Mouse (Mus musculus) embryonic facial prominence, embryonic 12.5 days (tissue): ENCODE measurements around the gene Hivep3. TPM values are rescaled to one million over a fixed set of nuclear protein-coding genes. Genes with fewer than 3 reads are reported as not detected.

Experiments used
- ATAC-seq: fragments of 200-750 bp; cut with Nextera tagmentation; 2 replicates; pipeline ENCODE4 v1.8.0; 2017; ENCODE audit not compliant: insufficient number of reproducible peaks, insufficient read depth, low FRiP score, low TSS enrichment
- H3K27ac ChIP-seq: fragments of 300-500 bp; sonication (generic); 2 replicates; pipeline ENCODE4 v1.5.1; 2016; ENCODE audit warnings: mild to moderate bottlenecking
- H3K27me3 ChIP-seq: fragments of 300-500 bp; sonication (generic); 2 replicates; pipeline ENCODE4 v1.6.1; 2016; ENCODE audit warnings: mild to moderate bottlenecking, moderate library complexity
- H3K36me3 ChIP-seq: fragments of 300-500 bp; sonication (generic); 2 replicates; pipeline ENCODE4 v1.6.1; 2016; ENCODE audit warnings: mild to moderate bottlenecking
- H3K4me1 ChIP-seq: fragments of 300-500 bp; sonication (generic); 2 replicates; pipeline ENCODE4 v1.6.1; 2016
- H3K4me2 ChIP-seq: fragments of 300-500 bp; sonication (generic); replicated peaks from 2 replicates; pipeline ENCODE4 v1.6.1; 2016; ENCODE audit warnings: mild to moderate bottlenecking, moderate library complexity
- H3K4me3 ChIP-seq: fragments of 300-500 bp; sonication (generic); 2 replicates; pipeline ENCODE4 v1.5.1; 2016; ENCODE audit warnings: mild to moderate bottlenecking
- H3K9ac ChIP-seq: fragments of 300-500 bp; sonication (generic); 2 replicates; pipeline ENCODE4 v1.6.1; 2016; ENCODE audit warnings: mild to moderate bottlenecking, moderate library complexity
- H3K9me3 ChIP-seq: fragments of 300-500 bp; sonication (generic); 2 replicates; pipeline ENCODE4 v1.6.1; 2016; ENCODE audit warnings: mild to moderate bottlenecking, moderate library complexity
- WGBS: fragments of 180-500 bp; shearing (Covaris S2); methylation state at CpG from one replicate; pipeline ENCODE4 v1.1.7; 2016; 5-methylcytosine and 5-hydroxymethylcytosine counted together
- polyA plus RNA-seq: library from polyadenylated mRNA; unstranded; fragments of >200 nt; fragmentation: Nextera tagmentation; extraction: Ambion mirVana; gene quantifications from 2 replicates; pipeline ENCODE4 v1.2.1, GENCODE M21; 2016

Hivep3 gene
- polyA plus RNA-seq, 1 experiment from 2014 or later: 3.2 TPM

DNA sequence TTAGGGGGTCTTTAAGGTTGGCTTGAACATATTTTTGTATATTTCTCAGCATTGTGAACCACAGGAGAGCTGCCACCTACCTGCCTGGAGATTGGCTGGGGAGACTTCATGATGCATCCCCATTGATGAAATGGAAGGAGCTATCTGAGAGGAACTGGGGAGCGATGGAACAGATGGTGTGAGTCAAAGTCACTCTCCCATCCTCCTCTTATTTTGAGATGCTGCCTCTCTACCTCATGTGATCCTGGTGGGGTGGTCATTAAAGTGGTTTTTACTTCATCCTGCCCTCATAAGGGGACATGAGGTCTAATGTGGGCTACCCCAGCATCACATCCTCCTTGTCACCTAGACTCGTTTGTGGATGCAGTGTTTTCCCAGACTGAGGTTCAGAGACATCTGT lies 28.6 kb downstream of the Hivep3 start:
- Histone ChIP-seq H3K36me3 (no peaks in the 10 kb centered on the region), H3K4me1 (no peaks in the 10 kb centered on the region), H3K9me3 (no peaks in the 10 kb centered on the region), H3K27me3 (no peaks in the 10 kb centered on the region), H3K27ac (no peak overlapping the region), H3K4me2 (no peak overlapping the region), H3K9ac (no peak overlapping the region), H3K4me3 (no peak overlapping the region)
- 74% methylated on average over 2 of the region's 2 CpGs for WGBS
- ATAC-seq: no peak

DNA sequence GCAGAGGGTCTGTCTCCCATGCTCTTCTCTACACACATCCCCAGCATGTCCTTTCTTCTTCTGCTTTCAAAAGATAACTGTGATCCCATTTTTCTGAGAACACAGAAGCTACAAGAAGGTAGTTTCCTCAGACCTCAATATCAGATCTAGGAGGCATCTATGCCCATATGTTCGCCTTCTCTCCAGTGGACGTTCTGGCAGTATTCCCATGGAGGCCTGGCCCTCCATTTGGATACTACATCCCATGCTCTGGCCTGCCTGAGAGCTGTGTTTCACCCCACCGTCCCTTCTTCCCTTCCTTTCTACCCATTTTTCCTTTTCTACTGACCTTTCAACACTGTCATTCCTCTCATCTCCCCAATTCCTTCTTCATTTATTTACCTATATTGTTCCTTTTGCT lies 34.5 kb downstream of the Hivep3 start:
- H3K4me3 ChIP-seq: no peak overlapping the region
- no peak overlapping the region for H3K27ac ChIP-seq
- H3K4me2 ChIP-seq: no peak overlapping the region
- no peaks in the 10 kb centered on the region for H3K4me1 ChIP-seq
- WGBS: 83% methylated on average over 3 of the region's 3 CpGs
- H3K27me3 ChIP-seq: no peaks in the 10 kb centered on the region
- H3K36me3 ChIP-seq: no peaks in the 10 kb centered on the region
- H3K9me3 ChIP-seq: no peaks in the 10 kb centered on the region
- no peak overlapping the region for H3K9ac ChIP-seq
- no peak for ATAC-seq

DNA sequence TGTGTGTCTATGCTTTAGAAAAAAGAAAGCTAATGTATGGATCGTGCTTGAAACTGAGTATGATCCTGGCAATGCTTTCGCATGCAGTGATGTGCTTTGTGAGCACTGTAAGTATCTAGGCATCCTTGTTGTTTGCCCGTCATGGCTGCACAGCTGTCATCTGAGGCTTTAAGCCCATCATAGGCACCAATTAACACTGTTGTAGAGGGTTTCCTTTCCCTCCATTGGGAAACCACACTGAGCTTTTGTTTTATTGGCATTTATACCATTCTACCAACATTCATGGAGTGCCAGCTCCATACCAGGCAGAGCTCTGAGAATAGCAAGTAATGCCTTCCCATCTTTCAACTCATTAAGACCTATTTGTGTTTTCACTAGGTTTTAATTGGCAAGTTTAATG lies 42.3 kb downstream of the Hivep3 start:
- Histone ChIP-seq H3K4me1 (no peaks in the 10 kb centered on the region), H3K27me3 (no peaks in the 10 kb centered on the region), H3K4me3 (no peak overlapping the region), H3K9me3 (no peaks in the 10 kb centered on the region), H3K36me3 (no peaks in the 10 kb centered on the region), H3K4me2 (no peak overlapping the region), H3K27ac (no peak overlapping the region), H3K9ac (no peak overlapping the region)
- WGBS: 83% methylated on average over 3 of the region's 3 CpGs
- no peak for ATAC-seq

DNA sequence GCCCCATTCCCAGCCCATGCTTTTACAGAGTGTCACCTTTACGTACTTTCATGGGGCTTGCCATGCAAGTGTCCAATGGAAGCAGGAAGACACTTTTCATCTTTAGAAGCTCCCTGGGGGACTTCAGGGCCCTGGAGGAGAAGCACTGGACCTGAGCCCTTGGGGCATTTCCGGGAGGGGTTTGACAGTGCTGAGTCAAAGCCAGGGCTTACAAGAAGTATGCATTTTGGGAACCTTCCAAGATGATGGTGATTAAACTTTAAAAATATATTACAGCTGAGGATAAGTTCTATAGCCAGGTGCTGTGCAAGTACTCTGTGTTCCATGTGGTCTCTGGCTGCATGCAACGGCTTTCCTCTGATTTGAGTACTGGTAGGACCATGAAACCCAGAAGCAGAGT lies 43.6 kb downstream of the Hivep3 start:
- Histone ChIP-seq H3K4me1 (no peaks in the 10 kb centered on the region), H3K4me2 (no peak overlapping the region), H3K9me3 (no peaks in the 10 kb centered on the region), H3K36me3 (no peaks in the 10 kb centered on the region), H3K27ac (no peak overlapping the region), H3K9ac (no peak overlapping the region), H3K27me3 (no peaks in the 10 kb centered on the region), H3K4me3 (no peak overlapping the region)
- whole genome bisulfite sequencing: 89% methylated on average over 3 of the region's 3 CpGs
- no peak for ATAC-seq

- no peak overlapping the region for H3K9ac ChIP-seq
- WGBS: 50% methylated on average over 5 of the region's 5 CpGs
- H3K36me3 ChIP-seq: no peaks in the 10 kb centered on the region
- no peaks in the 10 kb centered on the region for H3K9me3 ChIP-seq
- no peaks in the 10 kb centered on the region for H3K27me3 ChIP-seq
- no peak overlapping the region for H3K4me3 ChIP-seq
- no peak overlapping the region for H3K27ac ChIP-seq
- peak; percentile 60; the same call in 1 of the 2 replicates for ATAC-seq
- H3K4me1 ChIP-seq: no peaks in the 10 kb centered on the region
- H3K4me2 ChIP-seq: no peak overlapping the region
Measured at GRCm38 (mm10) chr4:119779561-119780400, 46.2 kb downstream of the Hivep3 start.

DNA sequence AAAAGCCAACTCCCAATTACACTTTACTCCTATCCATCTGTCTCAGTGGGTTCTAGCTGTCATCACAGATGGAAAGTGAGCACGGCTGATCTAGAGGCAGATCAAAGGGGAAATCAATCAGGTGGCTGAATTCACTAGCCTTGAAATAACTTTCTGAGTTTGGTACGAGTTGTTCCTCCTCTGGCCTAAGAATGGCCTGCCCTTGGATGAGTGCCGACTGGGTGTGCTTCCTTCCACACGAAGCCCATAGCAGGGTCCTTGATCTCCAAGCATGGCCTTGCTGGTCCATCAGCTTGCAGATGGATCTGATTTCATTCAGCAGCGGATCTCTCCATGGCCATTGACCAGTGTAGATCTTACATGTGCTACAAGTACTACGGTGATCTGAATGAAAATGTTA lies 47.3 kb downstream of the Hivep3 start:
- no peaks in the 10 kb centered on the region for H3K36me3 ChIP-seq
- H3K9me3 ChIP-seq: no peaks in the 10 kb centered on the region
- H3K9ac ChIP-seq: no peak overlapping the region
- no peaks in the 10 kb centered on the region for H3K27me3 ChIP-seq
- 82% methylated on average over 6 of the region's 6 CpGs for WGBS
- H3K4me1 ChIP-seq: no peaks in the 10 kb centered on the region
- no peak for ATAC-seq
- H3K27ac ChIP-seq: no peak overlapping the region
- no peak overlapping the region for H3K4me3 ChIP-seq
- no peak overlapping the region for H3K4me2 ChIP-seq

DNA sequence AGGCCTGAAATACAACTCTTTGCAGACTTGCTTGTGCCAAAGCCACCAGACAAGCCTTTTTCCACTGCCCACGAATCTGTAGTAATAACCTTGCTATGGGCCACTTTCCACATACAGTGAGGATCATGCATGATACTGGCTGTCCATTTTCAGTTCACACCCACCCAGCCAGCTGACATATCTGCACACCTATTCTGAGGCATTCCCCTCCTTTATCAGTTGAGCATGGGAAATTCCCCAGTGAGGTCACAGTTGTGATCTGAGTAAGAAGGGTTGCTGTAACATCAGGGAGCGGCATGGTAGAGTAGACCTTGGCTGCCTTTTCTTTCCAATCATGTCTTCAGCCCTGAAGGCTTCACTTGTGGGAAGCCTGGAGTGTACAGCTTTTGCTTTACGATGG lies 51.4 kb downstream of the Hivep3 start:
- Histone ChIP-seq H3K9me3 (no peaks in the 10 kb centered on the region), H3K27me3 (no peaks in the 10 kb centered on the region), H3K4me1 (no peaks in the 10 kb centered on the region), H3K4me2 (no peak overlapping the region), H3K4me3 (no peak overlapping the region), H3K27ac (no peak overlapping the region), H3K9ac (no peak overlapping the region), H3K36me3 (no peaks in the 10 kb centered on the region)
- 84% methylated on average over 3 of the region's 3 CpGs for WGBS
- no peak for ATAC-seq

GRCm38 (mm10) chr4:119786307-119786706 lies 52.7 kb downstream of the Hivep3 start:
- 80% methylated on average over 2 of the region's 2 CpGs for WGBS
- no peak overlapping the region for H3K4me2 ChIP-seq
- H3K9ac ChIP-seq: no peak overlapping the region
- no peaks in the 10 kb centered on the region for H3K4me1 ChIP-seq
- H3K27ac ChIP-seq: no peak overlapping the region
- no peaks in the 10 kb centered on the region for H3K36me3 ChIP-seq
- no peaks in the 10 kb centered on the region for H3K9me3 ChIP-seq
- H3K27me3 ChIP-seq: no peaks in the 10 kb centered on the region
- H3K4me3 ChIP-seq: no peak overlapping the region
- ATAC-seq: no peak

DNA sequence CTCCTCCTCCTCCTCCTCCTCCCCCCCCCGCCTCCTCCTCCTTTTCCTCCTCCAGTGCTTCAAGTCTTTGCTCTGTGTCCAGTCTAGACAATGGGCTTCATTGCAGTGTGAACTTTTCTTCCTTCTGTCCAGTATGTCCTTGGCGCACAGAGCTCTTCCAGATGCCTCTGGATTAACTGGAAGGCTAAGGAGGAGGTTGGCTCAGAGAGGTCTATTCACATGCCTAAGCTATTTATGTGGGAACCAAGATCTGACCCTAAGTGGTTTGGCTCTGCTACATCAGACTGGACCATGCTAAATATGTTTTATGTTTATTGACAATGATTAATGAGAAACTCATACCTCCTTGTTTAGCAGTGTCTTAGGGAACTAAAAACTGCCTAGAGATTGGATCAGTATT lies 53.1 kb downstream of the Hivep3 start:
- H3K9ac ChIP-seq: no peak overlapping the region
- 57% methylated on average over 1 of the region's 2 CpGs for WGBS
- no peak for ATAC-seq

DNA sequence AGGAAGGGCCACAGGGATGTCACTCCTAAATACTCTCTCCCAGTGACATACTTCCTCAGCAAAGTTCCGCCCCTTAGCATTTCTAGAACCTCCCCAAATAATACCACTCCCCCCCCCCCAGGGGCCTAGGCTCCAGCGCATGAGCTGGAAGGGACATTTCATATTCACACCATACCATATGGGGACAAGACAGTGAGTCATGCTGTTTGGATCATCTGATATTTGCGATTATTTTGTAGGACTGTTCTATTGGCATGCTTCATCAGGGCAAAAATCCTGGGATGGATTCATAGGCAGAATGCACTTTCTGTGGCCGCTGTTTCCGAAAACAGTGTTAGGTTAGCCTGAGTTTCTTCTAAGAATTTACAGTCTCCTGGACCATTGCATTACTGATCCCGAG lies 55.2 kb downstream of the Hivep3 start:
- H3K9me3 ChIP-seq: no peaks in the 10 kb centered on the region
- no peak overlapping the region for H3K4me3 ChIP-seq
- 89% methylated on average over 6 of the region's 6 CpGs for WGBS

More for the DNA sequence above, 53.1 kb downstream of the Hivep3 start:
- Histone ChIP-seq H3K4me2 (no peak overlapping the region), H3K9me3 (no peaks in the 10 kb centered on the region), H3K4me3 (no peak overlapping the region), H3K27me3 (no peaks in the 10 kb centered on the region), H3K36me3 (no peaks in the 10 kb centered on the region), H3K4me1 (no peaks in the 10 kb centered on the region), H3K27ac (no peak overlapping the region)

DNA sequence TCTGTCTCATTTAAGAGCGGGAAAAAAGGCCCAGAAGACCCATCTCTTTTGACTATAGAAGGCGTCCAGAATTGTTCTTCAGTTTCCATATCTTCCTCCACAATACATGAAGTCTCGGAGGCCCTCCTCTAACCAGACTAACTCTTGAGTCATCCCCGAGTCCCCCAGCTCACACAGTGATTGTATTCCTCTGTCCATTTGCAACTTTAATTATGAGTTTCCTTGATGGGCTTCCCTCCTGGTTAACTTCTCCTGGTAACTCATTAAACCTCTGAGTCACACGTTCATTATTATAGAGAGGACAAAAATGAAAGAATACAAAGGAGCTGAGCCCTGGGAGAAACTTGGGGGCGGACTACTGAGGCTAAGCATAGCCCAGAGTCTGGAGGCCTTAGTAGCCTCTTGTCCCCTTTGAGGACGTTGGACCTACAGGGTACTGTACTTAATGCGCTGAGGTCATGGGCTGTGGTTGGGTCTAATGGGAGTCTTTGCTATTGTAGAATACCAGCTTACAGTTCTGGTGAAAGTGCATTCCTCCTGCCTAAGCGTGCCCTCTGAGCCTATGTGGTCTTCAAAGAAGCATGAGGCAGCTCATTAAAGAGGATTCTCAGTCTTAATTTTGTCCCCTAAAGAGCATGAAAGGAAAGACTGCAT lies 56.0 kb downstream of the Hivep3 start:
- no peaks in the 10 kb centered on the region for H3K27me3 ChIP-seq
- H3K4me2 ChIP-seq: no peak overlapping the region
- no peak overlapping the region for H3K9ac ChIP-seq
- 81% methylated on average over 9 of the region's 9 CpGs for WGBS
- no peak overlapping the region for H3K4me3 ChIP-seq
- H3K27ac ChIP-seq: no peak overlapping the region
- H3K36me3 ChIP-seq: no peaks in the 10 kb centered on the region
- no peak for ATAC-seq
- H3K4me1 ChIP-seq: no peaks in the 10 kb centered on the region
- H3K9me3 ChIP-seq: no peaks in the 10 kb centered on the region

More for the DNA sequence above, 55.2 kb downstream of the Hivep3 start:
- Histone ChIP-seq H3K27me3 (no peaks in the 10 kb centered on the region), H3K4me1 (no peaks in the 10 kb centered on the region), H3K27ac (no peak overlapping the region), H3K4me2 (no peak overlapping the region), H3K9ac (no peak overlapping the region), H3K36me3 (no peaks in the 10 kb centered on the region)
- no peak for ATAC-seq

- 79% methylated on average over 3 of the region's 3 CpGs for WGBS
- H3K4me3 ChIP-seq: no peak overlapping the region
- H3K9ac ChIP-seq: no peak overlapping the region
- no peak overlapping the region for H3K4me2 ChIP-seq
- no peak for ATAC-seq
- H3K36me3 ChIP-seq: no peaks in the 10 kb centered on the region
- no peaks in the 10 kb centered on the region for H3K4me1 ChIP-seq
- no peaks in the 10 kb centered on the region for H3K9me3 ChIP-seq
- no peaks in the 10 kb centered on the region for H3K27me3 ChIP-seq
- H3K27ac ChIP-seq: no peak overlapping the region
Measured at GRCm38 (mm10) chr4:119798891-119799290, 65.3 kb downstream of the Hivep3 start.
